Mouse (Mus musculus) thymus, adult 2 months (tissue): ENCODE results near the gene Plgrkt.

Experiments
- CTCF ChIP-seq: fragments of 200-500 bp; IDR thresholded peaks from 2 replicates; pipeline ENCODE4 v1.5.1; 2012; ENCODE audit warnings: mild to moderate bottlenecking, control low read depth, low read length, moderate library complexity, borderline replicate concordance; ENCODE audit not compliant: control insufficient read depth, poor library complexity, insufficient read depth; ENCODE audit errors: extremely low read depth
- POLR2A ChIP-seq: fragments of 200-500 bp; IDR thresholded peaks from 2 replicates; pipeline ENCODE4 v1.6.1; 2012; ENCODE audit warnings: mild to moderate bottlenecking, low read length, control low read depth, moderate library complexity; ENCODE audit not compliant: control insufficient read depth, poor library complexity, insufficient read depth; ENCODE audit errors: extremely low read depth

GRCm38 (mm10) chr19:29344868-29345267, 22.3 kb downstream of the Plgrkt start:
- TF ChIP-seq CTCF (no peak), POLR2A (no peak)
